ENCODE assay signal across 8 mouse cellular contexts in genomic region chr7:110018631-110019482, GRCm38 (mm10). TPM values are rescaled to one million over a fixed set of nuclear protein-coding genes. Genes with fewer than 3 reads are reported as not detected.
DNase-seq lines count a peak whose midpoint lies in the region; ATAC-seq and TF ChIP-seq lines count a peak whose summit lies in the region.

No protein-coding gene starts in this region.

- H3K27ac ChIP-seq in hindbrain, embryonic 10.5 days = peak overlapping the region; percentile 96
- H3K27ac ChIP-seq in lung, postnatal 0 days (ENCODE audit: low read length) = peak overlapping the region; percentile 96

- peak; percentile 29 for DNase-seq in MEL-GATA-1-ER (ENCODE audit: extremely low read depth, low read depth)
- DNase-seq in cerebellum, adult 11-12 months = peak; percentile 71
- DNase-seq in frontal cortex, postnatal 10 days (ENCODE audit: low spot score in 2 of 2) = peak; percentile 41 to 55
- DNase-seq in hindbrain, embryonic 10.5 days (ENCODE audit: low spot score) = no peak
- peak; percentile 65 to 69 for DNase-seq in layer of hippocampus, postnatal 10 days (ENCODE audit: low spot score in 2 of 2)
- peak; percentile 76 for DNase-seq in lung, postnatal 0 days (ENCODE audit: low spot score)
- DNase-seq in ovary, postnatal 14 days (ENCODE audit: low spot score) = peak; percentile 50
- peak; percentile 63 for DNase-seq in urinary bladder, adult 2 months (ENCODE audit: low spot score)

- peaks cover 12% of the 10 kb centered on the region for H3K4me1 ChIP-seq in hindbrain, embryonic 10.5 days (replicated peaks)
- H3K4me1 ChIP-seq in lung, postnatal 0 days (ENCODE audit: insufficient read depth, low read depth, low read length) = peaks cover 3% of the 10 kb centered on the region; the same call in 1 of the 2 replicates

- WGBS in hindbrain, embryonic 10.5 days = under 1% methylated on average over 42 of the region's 42 CpGs
- WGBS in lung, postnatal 0 days = under 1% methylated on average over 35 of the region's 42 CpGs

- peak overlapping the region; percentile 83 for H3K9ac ChIP-seq in lung, postnatal 0 days (replicated peaks; ENCODE audit: low read depth)

- no peaks in the 10 kb centered on the region for H3K27me3 ChIP-seq in hindbrain, embryonic 10.5 days (ENCODE audit: insufficient read depth, poor library complexity, severe bottlenecking)
- no peaks in the 10 kb centered on the region for H3K27me3 ChIP-seq in lung, postnatal 0 days (replicated peaks; ENCODE audit: insufficient read depth, low read length)

- peaks cover 30% of the 10 kb centered on the region for H3K36me3 ChIP-seq in hindbrain, embryonic 10.5 days
- H3K36me3 ChIP-seq in lung, postnatal 0 days (ENCODE audit: insufficient read depth, low read length) = no peaks in the 10 kb centered on the region

- TF ChIP-seq CTCF in lung, postnatal 0 days (IDR thresholded peaks at IDR 0.05) = peak; percentile 10; the same call in 1 of the 2 replicates

- ATAC-seq in lung, postnatal 0 days = peak; percentile 85

- no peak for TF ChIP-seq EP300 in lung, postnatal 0 days (IDR thresholded peaks at IDR 0.05)

- no peaks in the 10 kb centered on the region for H3K9me3 ChIP-seq in hindbrain, embryonic 10.5 days
- no peaks in the 10 kb centered on the region for H3K9me3 ChIP-seq in lung, postnatal 0 days (ENCODE audit: low read length)

- peak overlapping the region; percentile 80 for H3K4me2 ChIP-seq in lung, postnatal 0 days (replicated peaks; ENCODE audit: low read depth, low read length)

- peak overlapping the region; percentile 98 for H3K4me3 ChIP-seq in hindbrain, embryonic 10.5 days
- peak overlapping the region; percentile 87 for H3K4me3 ChIP-seq in lung, postnatal 0 days (ENCODE audit: low read depth, low read length)

RNA-seq across cellular contexts. Expression of gene Ipo7, which starts 0.8 kb away (rescaled TPM):
- polyA plus RNA-seq in hindbrain, embryonic 10.5 days (2016; fragmentation: Nextera tagmentation; extraction: Ambion mirVana) = 41.1 and 52.5 TPM in 2 replicates
- total RNA-seq in layer of hippocampus, postnatal 10 days (2021) = 10 to 100 TPM; 89.6 to 89.8 TPM
- 12.7 and 15.3 TPM in 2 replicates for polyA plus RNA-seq in lung, postnatal 0 days (2015; fragmentation: Nextera tagmentation; extraction: Ambion mirVana)
- polyA plus RNA-seq in urinary bladder, adult 2 months (2012; rRNA removed) = 31.9 and 38.2 TPM in 2 replicates

RNA-seq across cellular contexts. Expression of gene Tmem41b, which starts 32.1 kb away (rescaled TPM):
- polyA plus RNA-seq in hindbrain, embryonic 10.5 days (2016; fragmentation: Nextera tagmentation; extraction: Ambion mirVana) = 65.7 and 75.1 TPM in 2 replicates
- total RNA-seq in layer of hippocampus, postnatal 10 days (2021) = 10 to 100 TPM; 52.4 to 61.5 TPM
- polyA plus RNA-seq in lung, postnatal 0 days (2015; fragmentation: Nextera tagmentation; extraction: Ambion mirVana) = 71.9 and 75.3 TPM in 2 replicates
- 33.3 and 35.0 TPM in 2 replicates for polyA plus RNA-seq in urinary bladder, adult 2 months (2012; rRNA removed)

RNA-seq across cellular contexts. Expression of gene Zfp143, which starts 42.2 kb away (rescaled TPM):
- 23.8 and 25.9 TPM in 2 replicates for polyA plus RNA-seq in hindbrain, embryonic 10.5 days (2016; fragmentation: Nextera tagmentation; extraction: Ambion mirVana)
- total RNA-seq in layer of hippocampus, postnatal 10 days (2021) = 1 to 10 TPM; 9.0 to 9.6 TPM
- polyA plus RNA-seq in lung, postnatal 0 days (2015; fragmentation: Nextera tagmentation; extraction: Ambion mirVana) = 10.6 and 12.1 TPM in 2 replicates
- polyA plus RNA-seq in urinary bladder, adult 2 months (2012; rRNA removed) = 13.3 and 14.9 TPM in 2 replicates

RNA-seq across cellular contexts. Expression of gene Dennd5a, which starts 58.6 kb away (rescaled TPM):
- 26.9 and 28.8 TPM in 2 replicates for polyA plus RNA-seq in hindbrain, embryonic 10.5 days (2016; fragmentation: Nextera tagmentation; extraction: Ambion mirVana)
- 100 to 1,000 TPM; 139 to 164 TPM for total RNA-seq in layer of hippocampus, postnatal 10 days (2021)
- polyA plus RNA-seq in lung, postnatal 0 days (2015; fragmentation: Nextera tagmentation; extraction: Ambion mirVana) = 36.4 and 40.1 TPM in 2 replicates
- 63.8 and 75.8 TPM in 2 replicates for polyA plus RNA-seq in urinary bladder, adult 2 months (2012; rRNA removed)
